Mouse (Mus musculus) cerebellum, adult 2 months (tissue): ENCODE measurements around the gene Gsk3b.

ENCODE experiments used
- CTCF ChIP-seq: fragments of 200-500 bp; IDR thresholded peaks from 2 replicates; pipeline ENCODE4 v1.5.1; 2011; ENCODE audit warnings: low read depth, mild to moderate bottlenecking, control low read depth, low read length, moderate library complexity, borderline replicate concordance; ENCODE audit not compliant: insufficient read depth
- POLR2A ChIP-seq: fragments of 200-500 bp; IDR thresholded peaks from 2 replicates; pipeline ENCODE4 v1.6.1; 2011; ENCODE audit warnings: low read length, control low read depth, borderline replicate concordance; ENCODE audit not compliant: insufficient read depth

- TF ChIP-seq CTCF (no peak), POLR2A (no peak)
Measured at GRCm38 (mm10) chr16:38191460-38191859, 102.7 kb downstream of the Gsk3b start.
